Mouse (Mus musculus): ENCODE measurements around the gene Nphp1. TPM values are rescaled to one million over a fixed set of nuclear protein-coding genes. Genes with fewer than 3 reads are reported as not detected.

Nphp1 gene
- 16.0 TPM for polyA plus RNA-seq (2015; fragmentation: Illumina TruSeq; extraction: RNeasy Lipid Tissue Mini Kit (QIAGEN cat#74804); ENCODE audit: low read depth, low replicate concordance)

DNA sequence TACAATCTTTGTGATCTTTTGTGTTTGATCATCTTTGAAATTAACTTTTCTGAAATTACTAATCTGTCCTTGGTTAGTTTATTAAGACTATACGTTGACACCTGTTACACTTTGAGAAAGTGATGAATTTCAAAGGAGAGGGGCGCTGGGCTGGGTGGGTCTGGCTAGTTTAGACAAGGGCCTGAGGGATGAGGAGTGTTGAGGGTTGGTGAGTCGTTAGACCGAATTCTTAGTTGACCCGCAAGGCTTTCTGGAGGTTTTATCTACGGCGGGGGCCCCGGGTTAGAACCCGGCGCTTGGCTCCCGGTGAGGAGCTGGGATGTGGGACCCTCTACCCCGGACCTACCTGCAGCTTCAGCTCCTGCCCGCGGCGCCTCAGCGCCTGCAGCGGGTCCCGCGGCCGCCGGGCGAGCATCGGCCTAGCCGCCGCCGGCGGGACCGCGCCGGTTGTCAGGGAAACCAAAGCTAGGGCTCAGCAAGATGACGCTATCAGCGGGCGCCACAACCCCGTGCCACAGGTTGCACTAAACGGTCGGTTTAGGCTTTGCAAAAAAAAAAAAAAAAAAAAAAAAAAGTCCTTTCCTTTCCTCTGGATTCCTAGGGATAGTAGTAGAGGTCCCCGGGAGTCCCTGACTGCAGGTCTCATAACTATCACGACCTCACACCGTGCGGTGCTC, at the start of gene Nphp1:
Nphp1 (minus strand) TSS at position 458 of the 677 bp plus-strand sequence.

DNA sequence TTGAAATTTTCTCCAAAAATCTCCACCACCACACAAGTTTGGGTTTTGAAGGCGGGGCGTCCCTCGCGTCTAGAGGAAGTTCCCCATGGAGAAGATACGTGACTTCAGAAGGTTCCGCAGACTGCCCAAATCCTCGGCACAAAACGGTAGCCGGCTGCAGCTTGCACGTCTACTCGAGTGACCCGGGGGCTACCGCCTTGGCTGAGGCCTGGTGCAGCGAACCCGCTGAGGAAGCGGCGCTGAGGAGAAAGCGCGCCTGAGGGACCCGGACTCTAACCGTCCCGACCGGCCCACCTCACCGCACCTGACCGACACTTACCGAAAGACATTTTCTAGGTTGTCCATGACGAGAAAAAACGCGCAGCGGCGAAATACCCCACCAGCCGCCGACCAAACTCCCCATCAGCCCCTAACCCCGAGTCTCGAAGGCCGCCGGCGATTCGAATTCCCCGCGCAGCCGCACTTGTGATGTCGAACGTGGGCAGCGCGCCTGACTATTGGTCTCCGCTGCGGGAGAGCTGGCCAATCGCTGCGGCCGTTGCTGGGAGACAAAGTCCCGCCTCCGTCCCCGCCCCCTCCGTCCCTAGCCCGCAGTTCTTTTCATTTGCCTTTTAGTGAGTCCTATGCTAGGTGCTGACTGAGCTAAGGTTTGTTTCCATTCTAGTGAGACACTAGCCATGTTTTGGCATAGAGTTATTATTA, 42.9 kb upstream of the Nphp1 start, which contains the start of gene Bub1:
Bub1 (minus strand) TSS at position 465 of the 702 bp plus-strand sequence.

DNA sequence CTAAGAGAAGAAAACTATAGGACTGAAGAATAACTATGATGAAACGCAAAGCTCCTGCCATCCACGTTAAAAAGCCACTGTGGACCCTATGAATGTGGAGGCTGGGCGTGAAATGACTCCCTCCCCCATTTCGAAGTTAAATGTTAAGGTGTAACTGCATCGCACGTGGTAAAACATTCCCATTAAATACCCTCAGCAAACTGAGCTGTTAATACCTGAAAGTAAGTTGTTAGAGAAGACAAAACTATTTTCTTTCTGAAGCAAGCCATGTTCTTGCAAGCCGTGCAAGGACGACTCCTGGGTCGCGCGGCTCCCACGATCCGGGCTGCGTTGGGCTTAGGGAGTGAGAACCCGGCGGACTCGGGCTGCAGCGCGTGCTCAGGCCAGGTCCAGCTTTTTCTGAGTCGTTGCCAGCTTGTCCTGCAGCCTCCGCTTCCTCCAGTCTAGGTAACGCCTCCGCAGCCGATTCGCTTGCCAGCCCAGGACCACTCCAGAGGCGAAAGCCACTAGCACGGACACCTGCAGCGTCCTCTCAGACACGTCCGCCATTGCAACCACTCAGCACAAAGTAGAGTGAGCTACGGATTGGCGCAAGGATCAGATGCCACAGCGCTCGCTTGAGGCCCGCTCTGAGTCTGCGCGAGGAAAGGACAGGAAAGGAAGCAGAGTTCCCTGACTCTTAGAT, 3.4 kb upstream of the Nphp1 start, which contains the start of gene Mtln:
Mtln (minus strand) TSS at position 570 of the 685 bp plus-strand sequence.

DNA sequence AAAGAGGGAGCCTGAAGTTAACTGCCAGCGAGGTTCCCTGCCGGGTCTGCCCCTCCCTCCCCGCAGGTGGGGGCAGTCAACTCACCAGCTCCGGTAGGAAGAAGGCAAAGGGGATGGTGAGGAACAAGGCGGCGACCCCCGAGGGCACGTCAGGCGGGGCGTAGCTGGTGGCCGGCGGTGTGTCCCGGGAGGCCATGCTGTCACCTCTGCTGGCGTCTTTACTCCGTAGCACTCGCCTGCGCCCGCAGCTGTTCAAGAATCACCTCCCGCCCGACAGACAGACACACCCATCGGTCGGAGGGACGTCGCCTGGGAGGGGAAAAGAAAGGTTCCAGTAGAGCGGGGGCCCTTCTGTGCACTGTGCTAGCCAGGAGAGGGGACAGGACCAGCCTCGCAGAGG, 59.0 kb downstream of the Nphp1 start, which contains the start of gene Mall:
Mall (minus strand) TSS at position 262 of the 400 bp plus-strand sequence.

Other genes starting within 250 kb of the Nphp1 start
- gene Prom2, start 247.4 kb downstream of the Nphp1 start, polyA plus RNA-seq (2015; fragmentation: Illumina TruSeq; extraction: RNeasy Lipid Tissue Mini Kit (QIAGEN cat#74804); ENCODE audit: low read depth, low replicate concordance): 0.24 TPM
- 9.0 TPM for gene Zfp661, start 201.8 kb downstream of the Nphp1 start, polyA plus RNA-seq (2015; fragmentation: Illumina TruSeq; extraction: RNeasy Lipid Tissue Mini Kit (QIAGEN cat#74804); ENCODE audit: low read depth, low replicate concordance)
- gene Mrps5, start 201.7 kb downstream of the Nphp1 start, polyA plus RNA-seq (2015; fragmentation: Illumina TruSeq; extraction: RNeasy Lipid Tissue Mini Kit (QIAGEN cat#74804); ENCODE audit: low read depth, low replicate concordance): 94.9 TPM
- gene Mal, start 132.2 kb downstream of the Nphp1 start, polyA plus RNA-seq (2015; fragmentation: Illumina TruSeq; extraction: RNeasy Lipid Tissue Mini Kit (QIAGEN cat#74804); ENCODE audit: low read depth, low replicate concordance): 367 TPM
- gene Mall, start 59.0 kb downstream of the Nphp1 start, polyA plus RNA-seq (2015; fragmentation: Illumina TruSeq; extraction: RNeasy Lipid Tissue Mini Kit (QIAGEN cat#74804); ENCODE audit: low read depth, low replicate concordance): 0.80 TPM
- 89.0 TPM for gene Mtln, start 3.6 kb upstream of the Nphp1 start, polyA plus RNA-seq (2015; fragmentation: Illumina TruSeq; extraction: RNeasy Lipid Tissue Mini Kit (QIAGEN cat#74804); ENCODE audit: low read depth, low replicate concordance)
- 0.49 TPM for gene Bub1, start 43.0 kb upstream of the Nphp1 start, polyA plus RNA-seq (2015; fragmentation: Illumina TruSeq; extraction: RNeasy Lipid Tissue Mini Kit (QIAGEN cat#74804); ENCODE audit: low read depth, low replicate concordance)
- not detected for gene Acoxl, start 50.0 kb upstream of the Nphp1 start, polyA plus RNA-seq (2015; fragmentation: Illumina TruSeq; extraction: RNeasy Lipid Tissue Mini Kit (QIAGEN cat#74804); ENCODE audit: low read depth, low replicate concordance)

Data from brain, adult 10 weeks (tissue).